Mouse (Mus musculus) C2C12 (cell line): ENCODE measurements at regions not wholly inside any gene's neighbourhood (a gene's known extent, or its start where the extent isn't known, plus 50 kb on each side); places are given as distances from the start of the nearest gene placed in this dataset.

Source experiments
- CEBPB ChIP-seq: IDR thresholded peaks from one replicate; pipeline ENCODE4 v1.6.1; 2011; ENCODE audit warnings: low read depth, mild to moderate bottlenecking, control low read depth, moderate library complexity
- CTCF ChIP-seq: IDR thresholded peaks from one replicate; pipeline ENCODE4 v1.5.1; 2011; ENCODE audit not compliant: control insufficient read depth, insufficient read depth, insufficient read length
- MYOG ChIP-seq: IDR thresholded peaks from one replicate; pipeline ENCODE4 v1.6.1; 2011; ENCODE audit not compliant: control insufficient read depth, insufficient read length; ENCODE audit errors: extremely low read depth

- TF ChIP-seq CTCF (no peak), MYOG (no peak), CEBPB (peak; percentile 78)
These were observed 108.5 kb upstream of the Kitl start for GRCm38 (mm10) chr10:99906778-99907435.
